Mouse (Mus musculus): ENCODE data around the gene Traf3.

- TF ChIP-seq CTCF (conservative IDR thresholded peaks at IDR 0.05; ENCODE audit: low read length): no peak
- no peak for TF ChIP-seq NANOG (IDR thresholded peaks at IDR 0.05; ENCODE audit: borderline replicate concordance, low read length)
- no peak for TF ChIP-seq POU5F1 (IDR thresholded peaks at IDR 0.05; ENCODE audit: borderline replicate concordance, low read length)
Measured at GRCm38 (mm10) chr12:111238778-111239177, 72.6 kb downstream of the Traf3 start.

Data from E14TG2a.4 (cell line).